Mouse (Mus musculus) monocyte, adult 5-6 weeks (primary cell): ENCODE measurements around the gene Gm17428. TPM values are rescaled to one million over a fixed set of nuclear protein-coding genes. Genes with fewer than 3 reads are reported as not detected.
"Not testable (repeated sequence)": the region's sequence is repeated elsewhere in the genome, so short reads cannot be mapped to it uniquely, and the experiment has no call there.

Source experiments
- ATAC-seq: fragments of 153-309, 156-312 bp; replicated peaks from 2 replicates; pipeline ENCODE4 v1.8.0; 2017; ENCODE audit warnings: mild to moderate bottlenecking; ENCODE audit not compliant: low TSS enrichment, insufficient number of reproducible peaks, severe bottlenecking, poor library complexity, low FRiP score
- total RNA-seq: library from RNA; stranded (forward); fragments of 200-1000, 200-491, 200-594 nt; gene quantifications from 3 replicates; pipeline ENCODE4 v1.2.3, GENCODE M21; 2017

Gm17428 gene
- total RNA-seq, 1 experiment from 2014 or later, result not detected

DNA sequence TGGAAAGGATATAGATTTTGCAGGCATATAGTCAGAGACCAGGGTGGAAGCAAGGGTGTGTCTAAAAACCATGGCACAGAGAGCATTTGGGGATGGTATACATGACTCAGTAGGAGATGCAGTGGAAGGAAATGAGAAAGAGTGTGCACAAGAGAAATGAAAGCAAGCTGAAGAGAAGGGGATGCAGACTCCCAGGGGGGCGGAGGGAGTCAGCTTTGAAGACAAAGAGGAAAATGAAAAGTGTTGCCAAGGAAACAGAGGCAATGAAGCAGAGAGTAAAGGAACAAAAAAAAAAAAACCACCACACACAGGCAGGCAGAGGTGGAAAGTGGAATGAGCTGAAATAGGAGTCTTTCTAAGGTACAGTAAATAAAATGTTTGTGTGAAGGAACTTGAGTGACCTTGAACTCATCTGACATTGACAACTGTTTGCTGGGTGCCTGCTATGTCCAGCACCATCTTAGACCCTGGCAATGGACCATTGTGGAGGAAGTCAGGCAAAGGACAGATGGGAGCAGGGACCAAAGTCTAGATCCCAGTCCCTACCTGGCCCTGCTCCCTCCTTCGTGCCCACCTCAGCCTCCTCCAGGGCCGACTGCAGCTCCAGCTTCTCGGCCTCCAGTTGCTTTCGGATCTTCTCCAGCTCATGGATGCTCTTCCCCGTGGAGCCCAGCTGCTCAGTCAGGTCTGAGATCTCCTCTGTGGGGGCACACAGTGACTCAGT, 2.5 kb upstream of the Gm17428 start:
- ATAC-seq, result no peak

DNA sequence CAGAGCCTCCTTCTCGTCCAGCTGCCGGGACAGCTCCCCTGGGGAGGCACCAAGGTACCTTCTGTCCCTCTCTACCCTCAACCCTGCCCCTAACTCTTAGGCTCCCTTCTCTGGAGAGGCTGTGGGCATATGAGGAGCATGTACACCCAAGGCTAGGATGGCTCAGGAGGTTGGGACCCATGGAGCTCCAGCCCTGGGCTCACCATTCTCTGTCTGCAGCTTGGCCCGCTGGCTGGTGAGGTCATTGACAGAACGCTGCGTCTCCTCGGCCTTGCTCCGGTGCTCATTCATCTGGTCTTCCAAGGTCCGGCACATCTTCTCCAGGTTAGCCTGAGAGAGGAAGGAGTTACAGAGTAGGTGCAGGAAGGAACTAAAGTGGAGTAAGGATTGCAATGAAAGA, 1.9 kb downstream of the Gm17428 start:
- no peak for ATAC-seq

GRCm38 (mm10) chr14:54981934-54982333, 5.2 kb downstream of the Gm17428 start:
- no peak for ATAC-seq

DNA sequence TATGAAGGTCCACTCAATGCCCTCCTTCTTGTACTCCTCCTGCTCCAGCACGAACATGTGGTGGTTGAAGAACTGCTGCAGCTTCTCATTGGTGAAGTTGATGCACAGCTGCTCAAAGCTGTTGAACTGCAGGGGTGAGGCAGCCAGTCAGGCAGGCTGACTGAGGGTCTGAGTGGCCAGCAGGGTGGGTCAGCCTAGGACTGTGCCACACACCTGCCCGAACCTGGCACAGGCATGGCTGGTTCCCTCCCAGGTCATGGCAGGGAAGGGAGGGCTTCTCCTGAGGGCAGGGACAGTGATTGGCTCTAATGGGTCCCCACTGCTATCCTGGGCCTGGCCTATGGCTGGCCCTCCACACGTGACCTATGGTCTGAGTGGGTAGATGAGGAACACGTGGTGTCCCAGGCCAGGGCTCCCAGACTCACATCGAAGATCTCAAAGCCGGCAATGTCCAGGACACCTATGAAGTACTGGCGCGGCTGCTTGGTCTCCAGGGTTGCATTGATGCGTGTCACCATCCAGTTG, 11.7 kb downstream of the Gm17428 start:
- not testable (repeated sequence) for ATAC-seq

GRCm38 (mm10) chr14:54988882-54989281, 12.1 kb downstream of the Gm17428 start:
- ATAC-seq, result no peak

GRCm38 (mm10) chr14:54989886-54990441, 13.2 kb downstream of the Gm17428 start:
- ATAC-seq, result no peak

GRCm38 (mm10) chr14:54992196-54992595, 15.5 kb downstream of the Gm17428 start:
- no peak for ATAC-seq

GRCm38 (mm10) chr14:54993636-54994035, 16.9 kb downstream of the Gm17428 start:
- no peak for ATAC-seq

GRCm38 (mm10) chr14:54994136-54994868, 17.6 kb downstream of the Gm17428 start, which contains the start of gene Myh7:
Myh7 (minus strand) TSS chr14:54994626.
- ATAC-seq, result no peak

- no peak for ATAC-seq
Observed at GRCm38 (mm10) chr14:54994869-54995186, 18.1 kb downstream of the Gm17428 start.

DNA sequence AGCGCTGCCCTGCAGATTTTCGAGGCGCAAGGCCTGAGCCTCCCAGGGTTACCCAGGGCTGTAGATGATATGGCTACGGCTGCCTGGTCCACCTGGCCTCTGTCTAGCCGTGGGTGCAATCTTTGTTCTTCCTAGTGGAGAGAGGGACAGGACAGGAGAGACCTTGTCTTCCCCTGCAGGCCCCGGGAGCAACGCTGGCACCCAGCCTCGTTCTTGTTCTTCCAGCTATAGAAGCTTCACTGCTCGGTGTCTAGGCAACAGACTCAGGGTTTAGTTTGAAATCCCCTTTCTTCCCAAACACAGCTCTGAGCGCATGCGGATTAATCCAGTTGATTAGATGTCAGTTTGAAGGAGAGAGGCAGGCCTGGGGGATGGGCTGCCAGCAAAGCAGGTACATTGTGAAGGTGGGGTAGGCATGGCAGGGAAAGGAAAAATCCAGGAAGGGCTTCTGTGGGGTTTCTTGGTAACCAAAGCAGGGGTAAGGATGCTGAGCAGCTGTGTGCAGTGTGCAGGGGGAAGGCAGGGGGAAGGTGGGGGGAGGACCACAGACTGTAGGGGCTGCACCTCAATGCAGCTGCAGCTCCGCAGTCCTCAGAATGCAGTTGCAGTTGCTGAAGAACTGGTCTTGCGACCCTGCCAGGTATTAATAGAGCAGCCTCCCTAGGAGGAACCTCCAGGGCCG, 18.9 kb downstream of the Gm17428 start:
- ATAC-seq, result no peak

- no peak for ATAC-seq
Observed at GRCm38 (mm10) chr14:54996793-54997192, 20.1 kb downstream of the Gm17428 start.

- no peak for ATAC-seq
Observed at GRCm38 (mm10) chr14:54997297-54997696, 20.6 kb downstream of the Gm17428 start.

DNA sequence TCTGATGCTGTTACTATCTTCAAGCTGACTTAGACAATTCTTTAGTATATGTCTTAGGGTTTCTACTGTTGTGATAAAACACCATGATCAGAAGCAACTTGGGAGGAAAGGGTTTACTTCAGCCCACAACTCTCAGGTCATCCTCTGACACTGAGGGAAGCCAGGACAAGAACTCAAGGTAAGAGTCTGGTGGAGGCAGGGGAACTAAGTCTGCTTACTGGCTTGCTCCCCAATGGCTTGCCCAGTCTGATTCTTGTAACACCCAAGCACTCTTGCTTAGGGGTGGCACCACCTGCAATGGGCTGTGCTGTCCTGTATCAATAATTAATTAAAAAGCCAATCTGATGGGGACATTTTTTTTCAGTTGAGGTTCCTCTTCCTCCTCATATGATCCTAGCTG, 21.9 kb downstream of the Gm17428 start:
- no peak for ATAC-seq

DNA sequence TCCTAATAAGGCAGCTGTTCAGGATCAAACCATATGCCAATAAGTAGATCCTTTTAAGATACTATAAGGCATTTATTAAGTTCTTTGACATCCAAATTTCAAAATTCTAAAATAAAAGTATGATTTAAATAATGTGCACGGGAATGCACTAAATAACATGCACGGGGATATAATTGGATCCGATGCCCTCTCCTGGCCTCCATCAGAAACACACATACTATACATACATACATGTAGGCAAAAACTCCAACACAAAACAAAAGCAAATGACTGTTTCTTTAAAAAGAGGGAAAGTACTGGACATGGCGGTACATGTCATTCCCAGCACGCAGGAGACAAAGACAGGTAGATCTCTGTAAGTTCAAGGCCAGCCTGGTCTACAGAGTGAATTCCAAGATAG, 23.1 kb downstream of the Gm17428 start:
- ATAC-seq, result not testable (repeated sequence)

GRCm38 (mm10) chr14:55000814-55001213, 24.1 kb downstream of the Gm17428 start:
- no peak for ATAC-seq

- no peak for ATAC-seq
Observed at GRCm38 (mm10) chr14:55001446-55001845, 24.7 kb downstream of the Gm17428 start.

GRCm38 (mm10) chr14:55001938-55002686, 25.4 kb downstream of the Gm17428 start:
- ATAC-seq, result no peak
